Mouse (Mus musculus) gastrocnemius, postnatal 14 days (tissue): ENCODE data around the gene Hapln2. TPM values are rescaled to one million over a fixed set of nuclear protein-coding genes. Genes with fewer than 3 reads are reported as not detected.

Source experiments
- DNase-seq: peaks from one replicate; pipeline ENCODE4 v3.0.0; 2021; ENCODE audit warnings: mixed read lengths
- intact Hi-C: fragments of 180-260 bp; cut with DNase I; formaldehyde crosslinking; loops from one replicate; pipeline ENCODE4 v1.15.1; 2025; ENCODE audit warnings: low total_unique reads
- total RNA-seq, 2 experiments: library from RNA; stranded (reverse); gene quantifications; 2 replicates each; pipeline ENCODE4 v1.2.3; 2021

Hapln2 gene
- total RNA-seq, 2 experiments from 2014 or later, result 0.13 TPM; not detected in 1

DNA sequence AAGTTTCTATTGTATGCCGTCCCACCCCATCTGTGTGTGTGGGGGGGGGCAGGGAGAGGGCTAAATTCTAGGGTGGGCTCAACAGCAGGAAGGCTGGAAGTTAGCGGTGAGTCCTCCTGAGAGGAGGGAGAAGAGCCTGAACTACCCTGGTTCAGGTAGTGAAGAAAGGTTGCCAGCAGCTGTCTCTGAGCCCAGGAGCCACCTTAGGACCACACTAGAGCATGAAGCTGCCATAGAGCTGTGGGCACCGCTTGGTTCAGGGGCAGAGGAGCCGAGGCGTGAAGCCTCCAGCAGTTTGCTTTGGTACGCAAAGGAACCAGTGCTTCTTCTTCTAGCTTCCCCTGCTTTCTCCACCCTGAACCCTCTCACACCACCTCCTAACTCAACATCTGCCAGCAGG lies 43.8 kb downstream of the Hapln2 start:
- no peak for DNase-seq
- intact Hi-C loops, result loop anchor here (2.0 to 10.0 kb wide), 2 partner anchors 13 to 49 kb away; partner anchors contain the start of genes Isg20l2, Nes and Rrnad1

DNA sequence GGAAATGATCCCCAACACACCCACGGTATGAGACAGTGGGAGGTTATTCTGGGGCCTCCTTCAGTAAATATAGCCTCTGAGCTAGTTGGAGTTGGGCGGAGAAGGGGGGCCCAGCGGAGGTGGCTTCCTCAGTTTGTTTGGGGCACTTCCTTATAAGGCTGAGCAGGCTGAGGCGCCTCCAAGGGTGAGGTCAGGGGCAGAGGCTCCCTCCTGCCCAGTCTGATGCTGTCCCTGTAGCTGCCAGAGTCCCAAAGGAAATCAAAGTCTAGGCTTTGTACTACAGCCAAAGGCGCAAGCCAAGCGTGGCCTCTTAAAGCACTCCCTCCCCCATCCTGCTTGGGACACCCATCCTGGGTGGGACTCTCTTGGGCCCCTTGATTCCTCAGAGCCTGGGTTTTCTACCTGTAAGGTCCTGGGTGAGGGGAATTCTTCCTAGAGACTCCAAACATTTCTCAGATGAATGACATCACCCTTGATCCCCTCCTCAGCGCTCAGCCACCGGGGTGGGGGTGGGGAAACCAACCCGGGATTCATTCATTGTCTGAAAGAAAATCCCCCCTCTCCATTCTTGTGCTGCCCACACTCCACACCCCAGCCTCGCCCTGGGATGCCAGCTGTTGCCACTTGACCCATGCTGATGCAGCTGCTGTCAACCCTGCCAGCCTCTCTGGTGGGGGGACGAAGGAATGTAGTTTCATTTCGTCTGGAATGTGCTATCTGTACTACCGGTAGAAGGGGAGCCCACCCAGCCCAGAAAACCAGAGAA lies 44.4 kb downstream of the Hapln2 start:
- intact Hi-C loops, result loop anchor here (10.0 kb wide), 1 partner anchor 48 kb away; the partner anchor contains the start of genes Isg20l2 and Rrnad1
- peak; percentile 60 for DNase-seq

- intact Hi-C loops, result loop anchor here (10.0 kb wide), 1 partner anchor 47 kb away; the partner anchor contains the start of genes Isg20l2 and Rrnad1
- peak; percentile 73 for DNase-seq
Observed at GRCm38 (mm10) chr3:87981894-87982835, 45.2 kb downstream of the Hapln2 start.

- DNase-seq, result no peak
- intact Hi-C loops, result loop anchor here (10.0 kb wide), 1 partner anchor 46 kb away; the partner anchor contains the start of genes Isg20l2 and Rrnad1
Observed at GRCm38 (mm10) chr3:87981214-87981760, 46.1 kb downstream of the Hapln2 start.

DNA sequence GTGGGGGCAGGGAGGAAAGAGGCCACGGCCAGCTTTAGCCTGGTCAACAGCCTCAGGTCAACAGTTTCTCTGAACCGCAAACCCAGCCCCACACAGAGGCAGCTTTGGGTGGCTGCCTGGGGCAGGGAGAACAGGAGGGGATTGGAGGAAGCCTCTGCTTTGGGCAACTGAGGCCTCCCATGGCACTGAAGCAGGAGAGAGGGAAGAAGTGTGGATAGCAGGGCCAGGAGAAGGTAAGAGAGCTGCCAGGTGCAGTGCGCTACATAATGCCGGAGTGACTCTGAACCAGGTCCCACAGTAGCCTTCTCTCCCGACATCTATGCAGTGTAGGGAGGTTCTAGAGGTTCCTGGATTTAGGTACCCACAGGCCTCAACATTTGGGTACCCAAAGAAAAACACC lies 46.7 kb downstream of the Hapln2 start:
- intact Hi-C loops, result loop anchor here (10.0 kb wide), 1 partner anchor 46 kb away; the partner anchor contains the start of genes Isg20l2 and Rrnad1
- no peak for DNase-seq

- no peak for DNase-seq
- intact Hi-C loops, result loop anchor here (10.0 kb wide), 1 partner anchor 45 kb away; the partner anchor contains the start of genes Isg20l2 and Rrnad1
Observed at GRCm38 (mm10) chr3:87980085-87980484, 47.3 kb downstream of the Hapln2 start.

- intact Hi-C loops, result no loop called here
Observed at GRCm38 (mm10) chr3:87979493-87979892, 47.9 kb downstream of the Hapln2 start.

GRCm38 (mm10) chr3:87974381-87974987 lies 52.9 kb downstream of the Hapln2 start:
- DNase-seq, result no peak
- intact Hi-C loops, result no loop called here

More at GRCm38 (mm10) chr3:87979493-87979892, 47.9 kb downstream of the Hapln2 start:
- DNase-seq, result no peak

DNA sequence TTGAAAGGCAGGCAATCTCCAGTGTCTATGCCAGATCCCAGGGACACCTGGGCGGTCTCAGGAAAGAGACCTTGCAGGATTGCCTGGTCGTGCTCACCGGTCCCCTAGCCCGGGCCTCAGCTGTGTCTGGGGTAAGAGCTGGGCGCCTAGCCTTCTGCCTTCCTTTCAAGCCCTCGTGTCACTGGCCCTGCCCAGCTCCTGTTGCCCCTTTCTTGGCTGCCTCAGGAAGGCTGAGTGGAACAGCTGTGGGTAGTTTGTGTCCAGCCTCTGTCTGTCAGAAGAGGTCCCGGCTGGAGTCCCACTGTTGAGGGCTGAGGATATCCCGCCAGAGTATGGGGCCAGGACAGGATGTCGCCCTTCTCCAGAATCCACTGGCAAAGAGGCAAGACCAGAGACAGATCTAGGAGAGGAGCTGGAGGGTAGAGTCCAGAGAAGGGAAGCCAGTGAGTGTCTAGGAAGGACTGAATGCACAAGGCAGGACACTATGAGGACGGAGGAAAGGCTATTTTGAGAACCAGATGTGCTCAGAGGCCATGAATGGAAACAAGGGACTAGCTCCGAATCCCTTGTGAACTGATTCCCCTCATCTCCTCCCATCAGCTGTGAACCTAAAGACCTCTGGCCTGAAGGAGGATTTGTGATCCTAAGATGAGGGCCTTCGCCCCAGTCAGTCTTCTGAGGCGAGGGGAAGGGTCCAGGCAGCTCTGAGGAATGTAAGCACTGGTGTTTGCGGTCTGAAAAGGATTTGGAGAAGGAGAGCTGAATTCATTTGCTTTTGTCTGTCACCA lies 53.6 kb downstream of the Hapln2 start:
- intact Hi-C loops, result no loop called here
- DNase-seq, result no peak

- DNase-seq, result no peak
- intact Hi-C loops, result no loop called here
Observed at GRCm38 (mm10) chr3:87972776-87973175, 54.6 kb downstream of the Hapln2 start.

GRCm38 (mm10) chr3:87972203-87972664 lies 55.1 kb downstream of the Hapln2 start:
- intact Hi-C loops, result no loop called here
- DNase-seq, result no peak

Other genes starting within 250 kb of the Hapln2 start
- not detected for gene Ntrk1, start 232.4 kb downstream of the Hapln2 start, total RNA-seq
- under 1 TPM; 0.25 to 0.35 TPM for gene Insrr, start 230.6 kb downstream of the Hapln2 start, total RNA-seq
- gene Pear1, start 203.3 kb downstream of the Hapln2 start, total RNA-seq, result 10 to 100 TPM; 14.4 to 17.9 TPM
- under 1 TPM in 1 of 2 experiments, not detected in 1; 0.06 TPM for gene Sh2d2a, start 180.8 kb downstream of the Hapln2 start, total RNA-seq
- 10 to 100 TPM; 40.1 to 40.5 TPM for gene Prcc, start 142.0 kb downstream of the Hapln2 start, total RNA-seq
- 100 to 1,000 TPM; 152 to 161 TPM for gene Hdgf, start 121.3 kb downstream of the Hapln2 start, total RNA-seq
- gene Mrpl24, start 108.1 kb downstream of the Hapln2 start, total RNA-seq, result 10 to 100 TPM; 42.1 to 46.5 TPM
- gene Isg20l2, start 97.3 kb downstream of the Hapln2 start, total RNA-seq, result 1 to 10 TPM; 9.0 to 9.6 TPM
- gene Rrnad1, start 96.9 kb downstream of the Hapln2 start, total RNA-seq, result 1 to 10 TPM; 3.6 to 3.9 TPM
- gene Crabp2, start 78.9 kb downstream of the Hapln2 start, total RNA-seq, result under 1 TPM; 0.31 to 0.33 TPM
- 10 to 100 TPM; 37.2 to 51.2 TPM for gene Nes, start 56.5 kb downstream of the Hapln2 start, total RNA-seq
- under 1 TPM; 0.08 to 0.16 TPM for gene Bcan, start 27.4 kb downstream of the Hapln2 start, total RNA-seq
- 10 to 100 TPM; 11.3 to 15.0 TPM for gene Gpatch4, start 15.5 kb upstream of the Hapln2 start, total RNA-seq
- 10 to 100 TPM; 47.1 to 47.4 TPM for gene Naxe, start 30.9 kb upstream of the Hapln2 start, total RNA-seq
- not detected for gene Ttc24, start 50.7 kb upstream of the Hapln2 start, total RNA-seq
- 1 to 10 TPM; 2.5 to 2.7 TPM for gene Iqgap3, start 54.4 kb upstream of the Hapln2 start, total RNA-seq
- gene Mef2d, start 114.8 kb upstream of the Hapln2 start, total RNA-seq, result 100 to 1,000 TPM; 136 to 137 TPM
- gene Rhbg, start 227.1 kb upstream of the Hapln2 start, total RNA-seq, result not detected